Mouse (Mus musculus) liver, adult (tissue): ENCODE data around the gene Rufy1.

Source experiments
- GATA4 ChIP-seq: IDR thresholded peaks from 2 replicates; pipeline ENCODE4 v1.6.1; 2014; ENCODE audit warnings: mild to moderate bottlenecking, low read length; ENCODE audit not compliant: insufficient replicate concordance

Rufy1 gene

GRCm38 (mm10) chr11:50376156-50376790, 54.7 kb downstream of the Rufy1 start:
- TF ChIP-seq GATA4: no peak

- TF ChIP-seq GATA4: no peak
Observed at GRCm38 (mm10) chr11:50375421-50375820, 55.5 kb downstream of the Rufy1 start.

- TF ChIP-seq GATA4: no peak
Observed at GRCm38 (mm10) chr11:50374286-50375015, 56.5 kb downstream of the Rufy1 start.

- no peak for TF ChIP-seq GATA4
Observed at GRCm38 (mm10) chr11:50373621-50374020, 57.3 kb downstream of the Rufy1 start.

- TF ChIP-seq GATA4: no peak
Observed at GRCm38 (mm10) chr11:50373086-50373485, 57.8 kb downstream of the Rufy1 start.

GRCm38 (mm10) chr11:50371911-50372310, 59.0 kb downstream of the Rufy1 start:
- TF ChIP-seq GATA4: no peak

- no peak for TF ChIP-seq GATA4
Observed at GRCm38 (mm10) chr11:50371399-50371841, 59.5 kb downstream of the Rufy1 start.

- no peak for TF ChIP-seq GATA4
Observed at GRCm38 (mm10) chr11:50370969-50371368, 60.0 kb downstream of the Rufy1 start.

GRCm38 (mm10) chr11:50369360-50369911, 61.5 kb downstream of the Rufy1 start:
- no peak for TF ChIP-seq GATA4

GRCm38 (mm10) chr11:50367531-50367930, 63.4 kb downstream of the Rufy1 start:
- TF ChIP-seq GATA4: no peak

- no peak for TF ChIP-seq GATA4
Observed at GRCm38 (mm10) chr11:50365322-50365721, 65.6 kb downstream of the Rufy1 start.

GRCm38 (mm10) chr11:50364548-50364947, 66.4 kb downstream of the Rufy1 start:
- no peak for TF ChIP-seq GATA4

GRCm38 (mm10) chr11:50358950-50359861, 71.7 kb downstream of the Rufy1 start:
- TF ChIP-seq GATA4: peak; percentile 4; the same call in 1 of the 2 replicates

- TF ChIP-seq GATA4: no peak
Observed at GRCm38 (mm10) chr11:50355395-50355794, 75.5 kb downstream of the Rufy1 start.

GRCm38 (mm10) chr11:50354851-50355250, 76.1 kb downstream of the Rufy1 start:
- TF ChIP-seq GATA4: no peak

GRCm38 (mm10) chr11:50354162-50354561, 76.8 kb downstream of the Rufy1 start, which contains the start of gene Cby3:
Cby3 (plus strand) TSS chr11:50354462.
- TF ChIP-seq GATA4: no peak

- TF ChIP-seq GATA4: no peak
Observed at GRCm38 (mm10) chr11:50352177-50352576, 78.7 kb downstream of the Rufy1 start.
